Mouse (Mus musculus): ENCODE results near the gene Egr2. TPM values are rescaled to one million over a fixed set of nuclear protein-coding genes. Genes with fewer than 3 reads are reported as not detected.

Egr2 gene
- polyA plus RNA-seq, 1 experiment = 1.4 TPM

DNA sequence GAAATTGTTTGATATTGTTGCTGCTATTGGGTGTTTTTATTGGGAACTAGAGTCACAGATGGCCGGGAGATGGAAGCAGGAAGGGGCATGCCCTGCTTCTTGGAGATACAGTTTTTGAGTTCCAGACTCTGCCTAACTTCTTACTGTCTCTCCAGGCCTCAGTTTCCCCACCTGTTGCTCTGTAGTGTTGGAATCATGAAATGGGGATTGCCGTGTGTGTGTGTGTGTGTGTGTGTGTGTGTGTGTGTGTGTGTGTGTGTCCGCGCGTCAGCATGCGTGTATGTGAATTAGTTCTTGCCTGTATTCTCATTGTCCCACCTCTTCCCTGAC, 4.1 kb downstream of the Egr2 start:
- DNase-seq (ENCODE audit: low read depth) = no peak
- TF ChIP-seq POLR2A (IDR thresholded peaks at IDR 0.05; ENCODE audit: borderline replicate concordance, extremely low read depth, insufficient read depth, insufficient read length, poor library complexity, severe bottlenecking) (no peak), CTCF (IDR thresholded peaks at IDR 0.05; ENCODE audit: borderline replicate concordance, extremely low read depth, insufficient read depth, insufficient read length) (no peak)

DNA sequence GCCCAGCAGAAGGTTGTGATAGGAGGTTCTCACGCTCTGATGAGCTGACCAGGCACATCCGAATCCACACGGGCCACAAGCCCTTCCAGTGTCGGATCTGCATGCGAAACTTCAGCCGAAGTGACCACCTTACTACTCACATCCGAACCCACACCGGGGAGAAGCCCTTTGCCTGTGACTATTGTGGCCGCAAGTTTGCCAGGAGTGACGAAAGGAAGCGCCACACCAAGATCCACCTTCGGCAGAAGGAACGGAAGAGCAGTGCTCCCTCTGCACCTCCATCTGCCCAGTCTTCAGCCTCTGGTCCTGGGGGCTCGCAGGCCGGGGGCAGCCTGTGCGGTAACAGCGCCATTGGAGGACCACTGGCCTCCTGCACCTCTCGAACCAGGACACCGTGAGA, 5.3 kb downstream of the Egr2 start:
- DNase-seq (ENCODE audit: low read depth) = no peak

DNA sequence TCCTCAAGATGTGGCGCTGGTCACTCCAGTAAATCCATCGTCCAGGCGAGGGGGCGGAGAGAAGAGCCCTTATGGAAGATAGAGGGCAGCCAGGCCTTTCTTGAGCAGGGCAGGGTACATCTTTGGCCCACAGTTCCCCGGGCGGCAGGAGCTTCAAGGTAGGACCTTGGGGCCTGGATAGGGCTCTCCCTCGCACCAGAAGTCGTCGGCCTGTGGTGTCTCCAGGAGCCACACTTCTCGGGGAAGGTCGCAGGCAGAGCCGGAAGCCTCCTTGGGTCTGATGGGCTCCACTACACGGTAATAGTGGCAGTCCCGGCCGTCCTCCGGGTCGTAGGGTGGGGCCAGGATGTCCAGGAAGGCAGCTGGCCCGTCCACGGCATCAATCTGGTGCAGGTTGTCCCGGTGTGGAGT, 12.6 kb downstream of the Egr2 start:
- DNase-seq (ENCODE audit: low read depth) = peak; percentile 29
- TF ChIP-seq CTCF (IDR thresholded peaks at IDR 0.05; ENCODE audit: borderline replicate concordance, extremely low read depth, insufficient read depth, insufficient read length) (no peak), POLR2A (IDR thresholded peaks at IDR 0.05; ENCODE audit: borderline replicate concordance, extremely low read depth, insufficient read depth, insufficient read length, poor library complexity, severe bottlenecking) (no peak)

More for the DNA sequence above, 5.3 kb downstream of the Egr2 start:
- no peak for TF ChIP-seq CTCF (IDR thresholded peaks at IDR 0.05; ENCODE audit: borderline replicate concordance, extremely low read depth, insufficient read depth, insufficient read length)
- no peak for TF ChIP-seq POLR2A (IDR thresholded peaks at IDR 0.05; ENCODE audit: borderline replicate concordance, extremely low read depth, insufficient read depth, insufficient read length, poor library complexity, severe bottlenecking)

DNA sequence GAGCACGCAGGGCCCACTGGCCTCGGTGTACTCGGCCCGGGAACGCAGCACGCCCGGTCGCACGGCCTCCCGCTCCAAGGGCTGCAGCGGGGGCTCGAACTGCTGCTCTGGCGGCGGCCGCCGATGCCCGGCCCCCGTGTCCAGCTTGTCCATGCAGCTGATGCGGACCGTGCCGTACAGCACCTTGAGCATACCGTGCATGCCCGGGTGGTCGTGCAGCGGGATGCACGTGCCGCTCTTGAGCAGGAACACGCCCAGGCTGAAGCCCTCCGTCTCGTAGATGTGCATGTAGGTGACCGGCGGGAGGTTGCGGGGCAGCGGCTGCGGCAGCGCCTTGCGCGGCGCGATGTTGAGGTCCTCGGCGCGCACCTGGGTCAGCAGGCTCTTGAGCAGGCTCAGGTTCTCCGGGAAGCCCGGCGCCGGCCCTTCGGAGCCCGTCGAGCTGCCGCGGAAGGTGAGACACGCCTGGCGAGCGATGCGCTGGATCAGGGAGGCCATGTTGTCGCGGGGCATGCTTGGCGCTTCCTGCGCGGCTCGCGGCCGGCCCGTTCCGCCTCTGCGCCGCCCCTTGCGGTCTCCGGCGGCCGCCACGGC, 13.1 kb downstream of the Egr2 start:
- DNase-seq (ENCODE audit: low read depth) = peak; percentile 69

DNA sequence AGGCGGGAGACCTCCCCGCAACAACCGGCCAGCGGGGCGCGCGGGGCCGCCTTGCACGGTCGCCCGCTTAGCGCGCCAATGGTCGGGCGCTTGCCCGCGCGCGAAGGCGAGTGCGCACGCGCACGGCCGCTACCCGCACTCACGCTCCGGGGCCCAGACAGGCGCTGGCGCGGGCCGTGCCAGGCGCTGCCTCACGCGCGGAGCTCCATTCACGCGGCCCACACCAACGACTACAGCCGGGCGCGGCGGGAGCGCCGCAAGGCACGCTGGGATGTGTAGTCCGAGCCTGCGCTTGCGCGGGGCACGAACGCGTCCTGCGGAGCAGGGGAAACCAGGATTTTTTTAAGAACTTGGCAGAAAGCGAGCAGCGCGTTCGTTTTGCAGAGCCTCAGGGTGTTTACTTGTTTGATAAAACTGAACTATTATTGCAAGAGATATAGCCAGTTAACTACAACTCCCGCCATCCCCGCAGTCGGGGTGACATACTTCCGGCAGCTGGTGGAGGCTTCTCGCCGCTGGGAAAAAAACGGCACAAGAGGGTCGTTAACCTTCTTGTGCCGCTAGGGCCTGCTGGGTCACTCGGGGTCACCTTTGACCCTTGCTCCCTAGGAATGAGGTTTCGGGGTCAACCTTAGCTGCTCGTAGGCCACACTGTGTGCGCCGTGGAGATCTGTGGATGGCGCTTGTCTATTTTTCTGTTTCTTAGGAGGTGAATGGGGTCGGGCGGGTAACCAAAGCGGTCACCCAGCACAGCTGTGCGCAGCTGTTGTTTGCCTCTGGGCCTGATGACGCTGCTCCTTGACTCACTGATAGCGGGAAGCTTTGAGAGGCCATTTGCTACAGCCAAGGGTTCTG, 13.8 kb downstream of the Egr2 start, which contains the start of gene Ado:
Gene Ado, minus strand, starts transcription at position 79 of the 855 bp plus-strand sequence.
- TF ChIP-seq POLR2A (IDR thresholded peaks at IDR 0.05; ENCODE audit: borderline replicate concordance, extremely low read depth, insufficient read depth, insufficient read length, poor library complexity, severe bottlenecking) = peak; percentile 88
- TF ChIP-seq CTCF (IDR thresholded peaks at IDR 0.05; ENCODE audit: borderline replicate concordance, extremely low read depth, insufficient read depth, insufficient read length) = peak; percentile 38; the same call in 1 of the 2 replicates

More for the DNA sequence above, 13.1 kb downstream of the Egr2 start:
- TF ChIP-seq CTCF (IDR thresholded peaks at IDR 0.05; ENCODE audit: borderline replicate concordance, extremely low read depth, insufficient read depth, insufficient read length) = no peak
- TF ChIP-seq POLR2A (IDR thresholded peaks at IDR 0.05; ENCODE audit: borderline replicate concordance, extremely low read depth, insufficient read depth, insufficient read length, poor library complexity, severe bottlenecking) = no peak

DNA sequence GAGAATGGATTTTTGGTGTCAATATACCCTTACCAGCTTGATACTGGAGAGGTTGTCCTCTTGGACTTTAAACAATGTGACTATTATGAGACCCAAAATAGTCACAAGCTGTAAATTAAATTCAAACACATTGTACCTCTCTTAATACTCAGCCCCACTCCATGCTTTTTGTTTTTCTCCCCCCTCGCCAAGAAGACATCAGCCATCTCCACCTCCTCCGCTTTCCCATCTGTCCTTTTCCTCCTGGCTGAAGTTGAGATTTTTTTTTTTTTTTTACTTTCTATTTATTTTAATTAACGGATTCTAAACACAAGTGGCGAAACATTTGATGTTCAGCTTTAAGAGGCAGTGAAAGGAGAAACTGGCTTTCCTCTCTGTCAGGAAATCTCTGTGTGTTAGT, 22.8 kb downstream of the Egr2 start:
- TF ChIP-seq CTCF (IDR thresholded peaks at IDR 0.05; ENCODE audit: borderline replicate concordance, extremely low read depth, insufficient read depth, insufficient read length) = no peak
- DNase-seq (ENCODE audit: low read depth) = peak; percentile 33

More for the DNA sequence above, 13.8 kb downstream of the Egr2 start, which contains the start of gene Ado:
- DNase-seq (ENCODE audit: low read depth) = peak; percentile 98

DNA sequence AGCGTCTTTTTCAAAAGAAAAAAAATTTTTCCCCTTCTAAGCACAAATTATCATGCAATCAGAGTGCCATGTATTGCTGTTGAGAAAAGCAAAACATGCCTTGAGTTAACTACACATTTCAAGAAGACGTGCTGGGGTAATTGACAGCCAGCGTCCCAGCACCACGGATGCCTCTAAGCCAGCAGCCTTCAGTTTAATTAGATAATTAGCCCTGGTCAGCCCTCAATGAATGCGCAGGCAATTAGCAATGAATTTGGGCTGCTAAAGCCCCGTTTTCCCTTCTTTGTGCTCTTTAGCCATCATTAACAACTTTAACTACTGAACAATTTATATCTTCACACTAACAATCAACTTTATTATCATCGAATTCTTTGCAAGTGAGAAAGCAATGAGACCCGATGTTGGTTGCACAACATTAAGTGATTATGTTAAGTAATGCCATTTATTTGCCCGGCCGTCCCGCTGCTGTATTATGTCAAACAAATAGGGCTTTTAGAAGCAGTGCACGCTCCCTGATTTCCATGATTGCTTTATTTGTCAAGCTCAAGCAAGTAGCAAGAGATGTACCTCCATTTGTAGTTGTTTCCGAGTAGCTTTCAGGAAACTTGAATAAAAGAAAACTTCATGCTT, 24.6 kb downstream of the Egr2 start:
- TF ChIP-seq POLR2A (IDR thresholded peaks at IDR 0.05; ENCODE audit: borderline replicate concordance, extremely low read depth, insufficient read depth, insufficient read length, poor library complexity, severe bottlenecking) (no peak), CTCF (IDR thresholded peaks at IDR 0.05; ENCODE audit: borderline replicate concordance, extremely low read depth, insufficient read depth, insufficient read length) (no peak)
- peak; percentile 95 for DNase-seq (ENCODE audit: low read depth)

DNA sequence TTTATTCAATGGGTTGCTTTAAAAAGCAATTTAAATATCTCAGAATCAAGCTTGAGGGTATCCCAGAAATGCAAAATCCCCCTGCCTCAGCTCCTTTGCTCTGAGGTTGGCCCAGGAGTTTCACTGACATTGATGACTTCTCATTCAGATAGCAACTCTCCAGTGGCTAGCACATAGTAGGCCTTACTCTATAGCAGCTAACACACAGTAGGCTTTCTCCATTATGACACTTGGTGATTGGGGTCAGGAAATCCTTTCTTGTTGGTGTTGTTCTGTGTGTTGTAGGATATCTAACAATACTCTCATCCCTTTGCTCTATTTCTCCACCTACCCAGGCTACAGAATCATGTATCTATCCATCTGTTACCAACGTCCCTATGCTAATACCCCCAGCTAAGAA, 25.9 kb downstream of the Egr2 start:
- DNase-seq (ENCODE audit: low read depth) = no peak
- TF ChIP-seq CTCF (IDR thresholded peaks at IDR 0.05; ENCODE audit: borderline replicate concordance, extremely low read depth, insufficient read depth, insufficient read length) (no peak), POLR2A (IDR thresholded peaks at IDR 0.05; ENCODE audit: borderline replicate concordance, extremely low read depth, insufficient read depth, insufficient read length, poor library complexity, severe bottlenecking) (no peak)

DNA sequence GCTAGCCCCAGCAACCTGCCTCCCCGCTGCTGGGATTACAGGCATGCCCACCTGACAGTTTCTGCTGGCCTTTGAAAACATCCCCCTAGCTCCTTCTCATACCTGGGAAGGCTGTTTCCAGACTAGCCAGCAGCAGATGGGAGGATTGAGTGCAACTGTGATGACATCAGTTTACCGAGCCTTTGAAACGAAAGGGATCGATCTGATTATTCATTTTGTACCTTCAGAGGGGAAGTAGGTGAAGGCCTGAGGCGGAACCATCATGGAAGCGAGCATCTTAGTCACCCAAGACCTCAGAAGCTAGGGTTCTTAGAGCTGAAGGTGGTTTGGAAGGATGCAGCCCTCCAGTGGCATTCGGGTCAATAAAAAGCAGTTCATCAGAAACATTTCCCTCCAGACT, 29.2 kb downstream of the Egr2 start:
- no peak for DNase-seq (ENCODE audit: low read depth)
- TF ChIP-seq CTCF (IDR thresholded peaks at IDR 0.05; ENCODE audit: borderline replicate concordance, extremely low read depth, insufficient read depth, insufficient read length) (no peak), POLR2A (IDR thresholded peaks at IDR 0.05; ENCODE audit: borderline replicate concordance, extremely low read depth, insufficient read depth, insufficient read length, poor library complexity, severe bottlenecking) (no peak)

DNA sequence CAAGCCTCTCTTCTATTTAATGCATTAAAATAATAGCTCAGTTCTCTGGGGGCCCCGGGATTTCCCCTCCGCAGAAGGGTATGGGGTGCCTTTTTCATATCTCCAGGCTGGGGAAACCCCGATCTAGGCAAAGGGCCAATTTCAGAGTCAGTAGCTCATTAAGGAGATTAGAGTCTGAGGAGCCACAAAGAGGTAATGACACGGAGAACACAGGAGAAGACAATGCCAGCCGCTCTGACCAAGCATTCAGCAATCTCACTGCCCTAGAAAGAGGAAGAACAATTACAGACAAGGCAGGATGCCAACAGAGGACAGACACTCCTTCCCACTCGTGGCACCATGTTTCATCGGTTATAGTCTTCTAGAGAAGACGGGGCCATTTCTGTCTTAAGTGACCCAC, 30.8 kb downstream of the Egr2 start:
- peak; percentile 82 for DNase-seq (ENCODE audit: low read depth)

DNA sequence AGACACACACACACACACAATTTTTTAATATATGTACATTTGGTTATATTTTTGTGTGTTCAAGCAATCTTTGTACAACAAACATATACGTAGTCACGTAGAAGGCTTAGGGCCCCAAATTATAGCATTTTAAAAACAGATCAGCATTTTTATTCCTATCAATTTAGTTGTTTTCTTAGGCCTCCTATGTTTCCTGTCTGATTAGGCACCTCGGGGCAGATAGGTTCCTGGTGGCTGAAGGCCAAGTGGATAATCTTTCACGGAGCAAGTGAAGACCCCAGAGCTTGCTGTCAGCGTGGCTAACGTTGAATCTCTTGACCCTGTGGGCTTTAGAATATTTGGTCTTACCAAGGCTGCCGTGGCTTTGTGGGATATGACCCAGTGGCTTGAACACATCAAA, 34.3 kb downstream of the Egr2 start:
- TF ChIP-seq CTCF (IDR thresholded peaks at IDR 0.05; ENCODE audit: borderline replicate concordance, extremely low read depth, insufficient read depth, insufficient read length) (no peak), POLR2A (IDR thresholded peaks at IDR 0.05; ENCODE audit: borderline replicate concordance, extremely low read depth, insufficient read depth, insufficient read length, poor library complexity, severe bottlenecking) (no peak)
- no peak for DNase-seq (ENCODE audit: low read depth)

More for the DNA sequence above, 30.8 kb downstream of the Egr2 start:
- TF ChIP-seq POLR2A (IDR thresholded peaks at IDR 0.05; ENCODE audit: borderline replicate concordance, extremely low read depth, insufficient read depth, insufficient read length, poor library complexity, severe bottlenecking) = no peak
- TF ChIP-seq CTCF (IDR thresholded peaks at IDR 0.05; ENCODE audit: borderline replicate concordance, extremely low read depth, insufficient read depth, insufficient read length) = no peak
